Mouse (Mus musculus) spleen, adult 18-20 months (tissue): ENCODE measurements around the gene Mbd6.
"Not testable (repeated sequence)": the region's sequence is repeated elsewhere in the genome, so short reads cannot be mapped to it uniquely, and the experiment has no call there.

Source experiments
- DNase-seq, 2 experiments: peaks; one replicate each; pipeline ENCODE4 v3.0.0; 2022; ENCODE audit warnings: mixed read lengths in 2 of 2

Gene Mbd6

GRCm38 (mm10) chr10:127312356-127312676 is 23.5 kb upstream of the Mbd6 start:
- peak; percentile 56 to 76 for DNase-seq

DNA sequence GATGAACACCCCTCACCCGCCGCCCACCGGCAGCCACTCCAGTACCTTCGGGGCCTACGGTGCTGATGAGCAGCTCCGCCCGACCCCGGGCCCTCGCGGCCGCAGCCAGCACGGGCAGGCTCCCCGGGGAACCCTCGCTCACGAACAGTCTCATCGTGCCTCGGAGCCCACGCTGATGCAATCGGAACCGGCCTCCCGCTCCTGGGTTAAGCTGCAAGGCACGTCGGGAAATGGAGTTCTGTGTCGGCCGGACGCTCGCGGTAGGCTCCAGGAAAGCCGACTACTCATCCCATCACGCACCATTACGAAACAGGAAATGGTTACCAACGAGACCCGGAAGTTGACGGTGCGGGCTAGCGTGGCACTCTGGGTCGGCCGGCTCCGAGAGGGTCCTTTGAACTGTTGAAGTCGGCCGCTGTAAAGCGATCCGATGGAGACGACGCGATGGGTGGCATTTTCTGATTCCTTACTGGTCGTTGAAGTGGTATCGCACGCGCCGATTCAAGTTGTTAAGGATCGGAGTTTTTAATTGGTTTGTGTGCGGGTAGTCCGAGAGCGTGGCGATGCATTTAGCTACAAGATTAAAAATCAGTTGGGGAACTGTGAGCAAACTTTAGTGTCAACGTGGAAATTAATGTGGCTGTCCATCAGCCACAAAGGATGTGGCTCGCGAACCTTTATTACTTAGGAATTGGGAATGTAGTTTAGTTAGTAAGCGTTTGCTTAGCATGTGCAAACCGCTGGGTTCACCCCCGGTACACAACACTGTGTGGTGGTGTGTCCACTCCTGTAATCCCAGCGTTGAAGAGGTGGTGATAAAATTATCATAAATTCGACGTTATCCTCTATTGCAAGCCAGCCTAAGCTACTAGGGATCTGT is 22.9 kb upstream of the Mbd6 start, which contains the start of gene Mars:
Mars (minus strand) TSS at position 311 of the 880 bp plus-strand sequence.
- DNase-seq = peak; percentile 83 to 84

DNA sequence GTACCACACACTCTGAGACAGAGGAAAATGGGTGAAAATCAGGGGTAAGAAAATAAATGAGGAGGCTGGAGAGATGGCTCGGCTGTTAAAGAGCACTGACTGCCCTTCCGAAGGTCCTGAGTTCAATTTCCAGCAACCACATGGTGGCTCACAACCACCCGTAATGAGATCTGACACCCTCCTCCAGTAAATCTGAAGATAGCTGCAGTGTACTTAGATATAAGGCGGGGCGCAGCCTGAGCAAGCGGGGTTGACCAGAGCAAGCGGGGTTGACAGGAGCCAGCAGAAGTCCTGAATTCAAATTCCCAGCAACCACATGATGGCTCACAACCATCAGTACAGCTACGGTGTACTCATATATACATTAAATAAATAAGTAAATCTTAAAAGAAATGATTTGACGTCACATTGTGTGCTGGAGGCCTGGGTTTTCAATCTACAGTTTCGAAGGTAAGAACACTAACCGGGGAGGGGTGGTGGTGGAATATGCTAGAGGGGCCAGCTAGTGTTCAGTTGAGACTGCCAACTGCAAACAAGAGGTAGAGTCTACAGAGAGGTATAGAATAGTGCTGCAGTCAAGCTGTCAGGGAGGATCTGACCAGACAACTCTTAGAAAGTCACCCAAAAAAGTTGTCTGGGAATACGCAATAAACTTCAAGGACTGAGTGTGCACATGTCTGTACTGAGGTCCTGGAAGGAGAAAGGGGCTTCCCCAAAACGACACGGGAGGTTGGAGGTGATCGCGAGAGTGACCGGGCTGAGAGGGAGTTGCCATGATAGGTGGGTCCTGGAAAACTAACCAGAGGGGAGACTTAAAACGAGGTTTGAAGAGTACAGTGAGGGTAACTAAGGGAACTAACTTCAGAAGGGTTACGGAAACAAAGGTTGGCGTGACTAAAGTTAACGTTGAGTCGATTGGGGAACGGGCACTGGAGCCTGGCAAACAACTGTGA is 22.0 kb upstream of the Mbd6 start:
- DNase-seq = no peak

DNA sequence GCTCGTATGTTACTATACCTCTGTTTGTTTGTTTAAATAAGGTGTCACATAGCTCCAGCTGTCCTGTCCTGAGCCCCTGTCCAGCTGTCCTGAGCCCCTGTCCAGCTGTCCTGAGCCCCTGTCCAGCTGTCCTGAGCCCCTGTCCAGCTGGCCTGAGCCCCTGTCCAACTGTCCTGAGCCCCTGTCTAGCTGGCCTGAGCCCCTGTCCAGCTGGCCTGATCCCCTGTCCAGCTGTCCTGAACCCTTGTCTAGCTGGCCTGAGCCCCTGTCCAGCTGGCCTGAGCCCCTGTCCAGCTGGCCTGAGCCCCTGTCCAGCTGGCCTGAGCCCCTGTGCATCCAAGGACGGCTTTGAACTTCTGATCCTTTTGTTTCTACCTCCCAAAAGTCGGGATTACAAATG is 20.3 kb upstream of the Mbd6 start:
- DNase-seq = not testable (repeated sequence)

DNA sequence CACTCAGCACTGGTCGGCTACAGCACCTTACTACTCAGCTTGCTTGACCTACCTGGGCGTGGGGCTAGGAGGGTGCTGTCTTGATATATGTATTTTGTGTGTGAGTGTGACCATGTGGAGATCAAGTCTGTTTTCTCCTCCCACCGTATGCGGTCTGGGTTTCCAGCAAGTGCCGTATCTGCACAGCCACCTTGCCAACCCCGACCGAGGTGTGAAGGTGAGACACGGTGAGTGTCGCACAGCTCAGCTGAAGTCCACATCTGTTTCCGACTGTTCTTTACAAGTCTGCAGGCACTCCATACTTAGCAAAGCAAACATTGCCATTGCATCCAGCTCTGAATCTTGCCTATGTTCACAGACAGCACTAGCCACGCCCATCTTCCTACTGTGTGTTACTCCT is 14.3 kb upstream of the Mbd6 start:
- DNase-seq = no peak

GRCm38 (mm10) chr10:127300361-127300760 is 11.5 kb upstream of the Mbd6 start:
- DNase-seq = no peak

DNA sequence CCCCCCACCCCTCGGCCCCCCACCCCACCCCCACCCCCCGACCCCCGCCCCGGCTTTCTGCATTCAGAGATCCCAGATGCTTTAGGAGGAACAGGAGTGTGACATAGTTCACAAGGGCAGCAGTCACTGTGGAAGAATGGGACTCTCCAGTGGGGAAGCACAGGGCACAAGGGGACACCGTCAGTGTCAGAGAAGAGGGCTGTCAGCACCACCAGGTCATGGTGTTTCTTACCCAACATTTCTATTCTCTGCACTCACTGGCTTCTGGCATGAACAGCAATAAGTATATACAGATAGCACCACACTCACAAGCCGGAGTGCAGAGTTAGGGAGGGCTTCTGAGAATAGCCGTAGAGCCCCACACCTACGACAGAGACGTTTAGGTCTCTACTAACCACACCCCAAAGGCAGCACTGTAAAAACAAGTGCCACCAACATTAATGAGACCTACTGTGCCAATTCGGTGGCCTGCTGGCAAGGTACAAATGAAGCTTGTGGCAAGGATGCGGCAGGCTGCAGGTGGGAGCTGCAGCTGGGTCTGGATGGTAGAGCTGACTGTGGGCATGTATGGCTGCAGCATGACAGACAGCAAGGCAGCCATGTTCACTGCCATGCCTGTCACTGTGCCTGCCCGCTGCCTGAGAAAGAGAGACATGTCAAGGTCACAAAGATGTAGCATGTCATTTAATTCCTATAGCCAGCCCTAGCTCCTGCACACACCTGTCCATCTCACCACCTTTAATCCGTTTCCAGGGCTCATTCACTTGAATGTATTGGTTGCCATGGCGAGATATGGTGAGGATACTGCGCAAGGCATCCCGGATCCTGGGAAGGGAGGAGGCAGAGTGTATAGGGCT is 8.4 kb upstream of the Mbd6 start:
- no peak for DNase-seq

DNA sequence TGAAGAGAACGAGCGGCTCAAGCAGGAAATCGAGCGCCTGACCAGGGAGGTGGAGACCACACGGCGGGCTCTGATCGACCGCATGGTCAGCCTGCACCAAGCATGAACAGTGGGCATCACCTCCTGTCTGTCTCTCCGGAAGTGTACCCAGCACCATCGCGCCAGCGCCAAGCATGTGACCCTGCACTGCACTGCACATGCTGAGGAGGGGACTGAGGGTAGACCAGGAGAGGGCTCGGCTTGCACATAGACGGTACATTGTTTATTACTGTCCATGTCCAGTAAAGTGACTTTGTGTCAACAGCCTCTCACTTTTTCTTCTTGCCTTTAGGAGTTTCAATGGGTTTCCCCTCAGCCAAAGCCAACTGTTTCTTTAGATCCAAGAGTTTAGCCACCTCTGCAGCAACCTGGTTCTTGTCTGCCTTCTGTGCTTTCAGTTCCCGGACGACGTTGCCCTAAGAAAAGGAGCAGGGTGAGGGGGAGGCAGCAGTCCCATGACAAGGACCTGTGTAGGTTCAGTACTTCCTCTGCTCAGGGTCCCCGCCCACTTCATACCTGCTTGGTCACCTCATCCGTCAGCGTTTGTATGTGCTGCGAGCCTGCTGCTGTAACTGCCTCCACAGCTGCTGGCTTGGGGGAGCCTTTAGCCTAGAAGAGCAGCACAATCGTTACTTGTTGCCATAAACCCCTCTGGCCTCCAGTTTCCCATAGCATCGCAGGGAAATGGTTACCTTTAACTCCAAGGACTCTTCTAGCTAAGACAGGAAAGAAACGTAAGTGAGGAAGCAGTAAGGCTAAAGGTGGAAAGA is 7.4 kb upstream of the Mbd6 start:
- no peak for DNase-seq

GRCm38 (mm10) chr10:127294895-127295510 is 6.2 kb upstream of the Mbd6 start:
- DNase-seq = no peak

DNA sequence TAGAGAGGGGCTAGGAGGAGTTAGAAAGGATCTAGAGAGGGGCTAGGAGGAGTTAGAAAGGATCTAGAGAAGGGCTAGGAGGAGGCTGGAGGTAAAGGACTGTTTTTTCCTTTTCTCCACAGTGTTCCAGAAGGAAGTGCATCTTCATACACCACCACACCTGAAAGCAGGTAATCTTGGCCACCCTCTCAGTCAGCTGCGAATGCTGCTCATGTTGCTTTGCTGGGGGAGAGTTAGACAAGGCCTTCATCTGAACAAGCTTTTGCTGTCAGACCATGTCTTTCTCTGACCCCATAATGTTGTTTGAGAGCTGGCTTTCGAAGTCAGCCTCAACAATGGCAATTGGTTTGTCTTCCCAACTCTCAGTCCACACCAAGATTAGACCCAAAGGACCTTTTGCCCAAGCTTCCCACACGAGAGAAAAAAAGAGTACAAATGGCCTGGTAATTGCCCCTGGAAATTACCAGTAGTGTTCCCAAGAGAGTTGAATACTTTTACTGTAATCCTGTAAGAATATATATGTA is 4.8 kb upstream of the Mbd6 start:
- no peak for DNase-seq

- DNase-seq = no peak
Observed at GRCm38 (mm10) chr10:127292987-127293538, 4.2 kb upstream of the Mbd6 start.

DNA sequence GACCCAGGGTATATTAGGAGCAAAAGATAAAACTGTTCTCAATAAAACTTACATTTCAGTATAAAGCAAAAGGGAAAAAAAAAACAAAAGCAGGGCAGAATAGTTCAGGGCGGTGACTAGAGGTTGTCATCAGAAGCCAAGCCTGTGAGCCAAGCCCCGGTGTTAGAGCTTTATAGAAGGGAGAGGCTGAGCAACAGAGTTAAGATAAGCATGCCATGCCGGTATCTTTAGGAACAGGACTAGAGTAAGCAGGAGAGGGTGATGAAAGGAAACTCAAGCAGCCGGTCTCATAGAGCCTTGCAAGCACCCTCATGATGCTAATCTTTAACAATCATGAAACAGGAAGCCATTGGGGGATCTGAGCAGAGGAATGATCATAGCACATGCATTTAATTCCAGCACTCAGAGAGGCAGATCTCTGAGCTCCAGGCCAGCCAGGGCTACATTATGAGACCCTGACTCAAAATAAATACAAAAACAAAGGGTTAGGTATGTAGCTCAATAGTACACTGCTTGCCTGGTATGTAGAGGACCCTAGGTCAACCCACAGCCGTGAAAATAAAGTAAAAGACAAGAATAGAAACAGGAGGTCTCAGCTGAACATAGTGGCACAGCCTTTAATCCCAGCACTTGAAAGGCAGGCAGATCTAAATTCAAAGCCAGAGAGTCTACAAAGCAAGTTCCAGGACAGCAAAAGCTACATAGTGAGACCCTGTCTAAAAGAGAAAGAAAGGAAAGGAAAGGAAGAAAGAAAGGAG is 3.2 kb upstream of the Mbd6 start:
- no peak for DNase-seq

- peak; percentile 46 to 57 for DNase-seq
Observed at GRCm38 (mm10) chr10:127290930-127291880, 2.4 kb upstream of the Mbd6 start.

GRCm38 (mm10) chr10:127290307-127290929 is 1.6 kb upstream of the Mbd6 start:
- DNase-seq = peak; percentile 99 to 100

DNA sequence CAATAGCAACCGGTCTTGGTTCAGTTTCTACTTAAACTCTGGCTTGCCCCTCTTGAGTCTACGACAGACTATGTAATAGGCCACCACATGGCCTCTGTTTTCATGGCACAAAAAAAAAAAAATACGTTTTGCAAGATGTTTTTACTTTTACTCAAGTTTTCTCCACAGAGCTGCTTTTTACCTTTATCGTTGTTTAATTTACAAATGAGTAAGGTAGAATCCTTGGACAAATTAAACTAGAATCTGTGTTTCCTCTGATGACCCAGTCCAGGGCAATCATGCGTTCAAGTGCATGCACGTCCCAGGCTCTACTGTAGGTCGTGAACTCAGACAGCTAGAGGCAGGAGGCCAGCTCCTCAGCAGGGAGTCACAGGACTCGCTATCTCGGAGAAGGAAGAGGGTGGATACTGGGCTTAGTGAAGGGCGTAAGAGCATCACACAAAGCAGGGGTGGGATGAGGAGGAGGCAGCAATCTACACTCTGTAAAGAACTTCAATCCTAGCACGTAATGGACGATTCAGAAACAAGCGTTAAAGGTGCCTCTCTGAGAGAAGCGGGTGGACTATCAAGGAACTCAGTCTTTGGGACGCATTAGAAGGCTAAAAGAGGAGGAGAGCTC is 864 bp upstream of the Mbd6 start:
- DNase-seq = peak in 1 of 2 experiments; percentile 41

DNA sequence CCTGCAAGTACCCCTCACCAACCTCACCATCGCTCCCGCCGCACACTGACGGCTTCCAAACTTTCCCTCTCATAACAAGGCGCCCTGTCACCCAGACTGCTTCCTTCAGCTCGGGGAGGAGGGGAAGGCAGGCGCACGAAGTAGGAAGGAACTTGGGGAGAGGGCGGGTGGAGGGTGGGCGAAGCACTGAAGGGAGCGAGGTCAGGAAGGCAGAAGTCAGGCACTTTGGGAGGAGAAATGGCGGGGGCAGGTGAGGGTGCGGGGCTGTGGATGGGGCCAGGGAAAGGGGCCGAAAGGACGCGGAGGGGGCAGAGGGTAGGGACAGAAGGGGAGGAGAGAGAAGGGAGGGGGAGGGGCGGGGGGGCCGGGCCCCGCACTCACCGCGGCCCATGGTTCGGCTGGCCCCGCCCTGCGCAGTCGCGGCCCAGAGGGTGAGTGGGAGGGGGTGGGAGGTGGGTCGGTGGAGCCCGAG is 454 bp downstream of the Mbd6 start:
- DNase-seq = no peak

DNA sequence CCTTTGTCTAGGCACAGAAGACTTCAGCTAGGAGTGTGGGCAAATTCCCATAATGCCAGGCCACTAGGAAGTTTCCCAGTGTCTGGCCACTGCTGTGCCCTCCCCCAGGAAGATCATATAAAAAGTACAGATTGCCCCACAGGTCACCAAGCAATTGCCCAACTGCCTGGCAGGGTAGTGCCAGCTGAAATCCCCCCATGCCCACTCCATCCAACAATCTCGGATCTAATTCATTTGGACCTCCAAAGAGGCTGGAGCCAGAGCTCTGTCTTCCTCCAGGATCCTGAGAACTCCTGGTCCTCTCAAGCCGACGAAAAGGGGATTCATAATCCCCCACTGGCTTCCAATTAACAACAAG is 903 bp downstream of the Mbd6 start:
- DNase-seq = no peak
